Mouse (Mus musculus) brown adipose tissue, adult 24 weeks (tissue): ENCODE data around the gene Trip11. TPM values are rescaled to one million over a fixed set of nuclear protein-coding genes. Genes with fewer than 3 reads are reported as not detected.

ENCODE experiments used
- H3K27ac ChIP-seq: fragments of 200-500 bp; replicated peaks from 2 replicates; pipeline ENCODE4 v1.5.1; 2012; ENCODE audit warnings: low read depth, mild to moderate bottlenecking, low read length
- H3K4me1 ChIP-seq: fragments of 200-500 bp; 2 replicates; pipeline ENCODE4 v1.6.1; 2012; ENCODE audit warnings: low read length, mixed read lengths; ENCODE audit not compliant: control insufficient read depth, insufficient read depth, insufficient read length
- H3K4me3 ChIP-seq: fragments of 200-500 bp; 2 replicates; pipeline ENCODE4 v1.5.1; 2012; ENCODE audit warnings: low read depth, mild to moderate bottlenecking, low read length, moderate library complexity; ENCODE audit not compliant: insufficient read depth
- polyA plus RNA-seq: library from polyadenylated mRNA; stranded (reverse); fragments of >200 nt; gene quantifications from 2 replicates; pipeline ENCODE4 v1.2.4, GENCODE M21; 2012; ENCODE audit not compliant: missing spikeins, insufficient read depth, insufficient read length

Trip11 gene
- polyA plus RNA-seq, 1 experiment: 17.1 TPM

GRCm38 (mm10) chr12:101911346-101911745 lies 1.7 kb downstream of the Trip11 start:
- Histone ChIP-seq H3K4me1 (peaks cover 5% of the 10 kb centered on the region; the same call in 1 of the 2 replicates), H3K4me3 (0 out of 2 replicates have a peak overlapping the region, but pooled peaks have one; percentile 41), H3K27ac (no peak overlapping the region)

GRCm38 (mm10) chr12:101910360-101910759 lies 2.7 kb downstream of the Trip11 start:
- peaks cover 5% of the 10 kb centered on the region; the same call in 1 of the 2 replicates for H3K4me1 ChIP-seq
- no peak overlapping the region for H3K27ac ChIP-seq
- H3K4me3 ChIP-seq: no peak overlapping the region

DNA sequence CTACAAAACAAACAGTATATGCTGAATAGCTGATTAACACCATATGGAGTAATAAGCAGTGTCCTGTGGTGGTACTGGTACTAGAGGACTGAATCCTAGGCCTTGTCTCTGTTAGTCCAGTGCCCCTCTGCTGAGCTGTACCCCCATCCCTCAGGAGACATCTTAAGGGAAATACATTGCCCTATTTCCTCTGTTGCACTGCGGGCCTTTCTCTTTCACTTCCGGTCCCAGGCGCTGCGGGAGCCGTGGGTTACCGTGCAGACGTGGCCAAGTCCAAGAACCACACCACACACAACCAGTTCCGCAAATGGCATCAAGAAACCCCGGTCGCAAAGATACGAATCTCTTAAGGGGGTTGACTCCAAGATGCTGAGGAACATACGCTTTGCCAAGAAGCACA lies 7.2 kb downstream of the Trip11 start:
- H3K27ac ChIP-seq: no peak overlapping the region
- no peak overlapping the region for H3K4me3 ChIP-seq
- H3K4me1 ChIP-seq: no peaks in the 10 kb centered on the region

DNA sequence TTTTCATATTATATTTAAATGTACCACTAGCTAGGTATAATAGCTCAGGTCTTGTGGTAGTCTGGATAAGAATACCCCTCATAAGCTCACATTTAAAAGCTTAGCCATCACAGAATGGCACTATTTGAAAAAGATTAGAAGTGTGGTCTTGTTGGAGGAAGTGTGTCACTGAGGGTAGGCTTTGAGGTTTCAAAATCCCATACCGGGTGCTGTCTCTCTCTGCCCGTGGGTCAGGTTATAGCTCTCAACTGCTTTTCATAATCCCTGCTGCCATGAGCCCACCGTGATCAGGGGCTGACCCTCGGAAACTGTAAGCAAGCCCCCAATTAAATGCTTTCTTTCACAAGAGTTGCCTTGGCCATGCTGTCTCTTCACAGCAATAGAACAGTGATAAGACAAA lies 8.2 kb downstream of the Trip11 start:
- Histone ChIP-seq H3K4me1 (no peaks in the 10 kb centered on the region), H3K27ac (no peak overlapping the region), H3K4me3 (no peak overlapping the region)

DNA sequence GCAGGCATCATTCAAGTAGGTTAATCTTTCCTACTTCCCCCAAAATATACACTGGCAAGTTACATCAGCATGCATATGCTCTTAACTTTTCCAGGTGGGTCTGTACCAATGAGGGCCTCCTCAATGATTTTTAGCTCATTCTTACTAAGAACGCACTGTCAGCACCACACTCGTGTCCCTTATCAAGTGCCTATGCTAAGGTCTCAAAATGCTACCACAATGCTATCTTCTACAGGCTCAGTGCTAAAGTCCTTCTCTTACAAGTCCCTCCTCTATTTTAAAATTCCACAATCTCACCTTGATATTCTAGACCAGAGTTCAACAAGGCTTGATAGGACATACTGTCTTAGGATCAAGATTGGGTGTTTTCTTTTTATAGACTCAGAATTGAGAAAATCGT lies 8.9 kb downstream of the Trip11 start:
- Histone ChIP-seq H3K4me1 (no peaks in the 10 kb centered on the region), H3K4me3 (no peak overlapping the region), H3K27ac (no peak overlapping the region)

- H3K4me3 ChIP-seq: no peak overlapping the region
Observed at GRCm38 (mm10) chr12:101899671-101900245, 13.3 kb downstream of the Trip11 start.

GRCm38 (mm10) chr12:101898966-101899365 lies 14.1 kb downstream of the Trip11 start:
- H3K4me3 ChIP-seq: no peak overlapping the region
- H3K4me1 ChIP-seq: no peaks in the 10 kb centered on the region
- H3K27ac ChIP-seq: no peak overlapping the region

More at GRCm38 (mm10) chr12:101899671-101900245, 13.3 kb downstream of the Trip11 start:
- H3K27ac ChIP-seq: no peak overlapping the region
- no peaks in the 10 kb centered on the region for H3K4me1 ChIP-seq

- H3K4me3 ChIP-seq: no peak overlapping the region
- no peaks in the 10 kb centered on the region for H3K4me1 ChIP-seq
Observed at GRCm38 (mm10) chr12:101897113-101897512, 16.0 kb downstream of the Trip11 start.

GRCm38 (mm10) chr12:101893296-101893695 lies 19.8 kb downstream of the Trip11 start:
- Histone ChIP-seq H3K27ac (no peak overlapping the region), H3K4me1 (no peaks in the 10 kb centered on the region)

More at GRCm38 (mm10) chr12:101897113-101897512, 16.0 kb downstream of the Trip11 start:
- no peak overlapping the region for H3K27ac ChIP-seq

GRCm38 (mm10) chr12:101892832-101893231 lies 20.2 kb downstream of the Trip11 start:
- Histone ChIP-seq H3K4me3 (no peak overlapping the region), H3K27ac (no peak overlapping the region), H3K4me1 (no peaks in the 10 kb centered on the region)

More at GRCm38 (mm10) chr12:101893296-101893695, 19.8 kb downstream of the Trip11 start:
- H3K4me3 ChIP-seq: no peak overlapping the region

DNA sequence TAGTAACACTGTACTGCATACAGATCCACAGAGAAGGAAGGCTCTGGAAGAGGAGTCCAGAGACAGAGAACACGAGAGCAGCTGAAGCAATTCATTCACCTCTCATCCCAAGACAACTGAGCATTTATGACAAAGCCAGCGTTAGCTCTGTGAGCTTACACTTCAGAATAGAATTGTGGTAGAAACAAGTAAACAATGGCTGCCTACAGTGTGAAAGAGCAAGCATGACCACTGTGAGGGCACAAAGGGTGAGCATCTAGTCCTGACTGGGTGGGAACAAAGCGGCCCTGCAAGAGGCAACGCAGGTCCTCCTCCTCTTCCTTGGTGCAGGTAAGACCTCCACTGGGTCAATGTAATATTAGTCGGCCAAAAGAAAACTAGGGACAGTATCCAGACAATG lies 22.0 kb downstream of the Trip11 start:
- H3K4me1 ChIP-seq: no peaks in the 10 kb centered on the region
- no peak overlapping the region for H3K27ac ChIP-seq
- H3K4me3 ChIP-seq: no peak overlapping the region

DNA sequence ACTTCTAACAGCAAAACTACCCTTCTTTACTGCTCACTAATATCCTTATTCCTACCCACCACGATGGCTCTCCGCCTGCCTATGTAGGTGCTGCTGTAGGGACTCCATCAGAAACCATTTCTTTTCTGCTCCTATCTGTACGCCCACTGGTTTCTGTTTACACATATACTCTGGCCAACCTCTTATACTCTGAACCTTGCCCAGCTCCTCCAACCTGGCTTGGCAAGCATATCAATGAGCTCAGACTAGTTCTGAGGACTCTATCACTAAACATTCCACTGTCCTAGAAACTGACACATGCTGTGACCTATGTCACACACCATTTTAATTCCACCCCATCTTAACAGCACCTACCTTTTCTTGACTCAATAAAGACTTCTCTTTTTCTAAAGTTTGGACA lies 23.7 kb downstream of the Trip11 start:
- Histone ChIP-seq H3K4me1 (no peaks in the 10 kb centered on the region), H3K4me3 (no peak overlapping the region), H3K27ac (no peak overlapping the region)

DNA sequence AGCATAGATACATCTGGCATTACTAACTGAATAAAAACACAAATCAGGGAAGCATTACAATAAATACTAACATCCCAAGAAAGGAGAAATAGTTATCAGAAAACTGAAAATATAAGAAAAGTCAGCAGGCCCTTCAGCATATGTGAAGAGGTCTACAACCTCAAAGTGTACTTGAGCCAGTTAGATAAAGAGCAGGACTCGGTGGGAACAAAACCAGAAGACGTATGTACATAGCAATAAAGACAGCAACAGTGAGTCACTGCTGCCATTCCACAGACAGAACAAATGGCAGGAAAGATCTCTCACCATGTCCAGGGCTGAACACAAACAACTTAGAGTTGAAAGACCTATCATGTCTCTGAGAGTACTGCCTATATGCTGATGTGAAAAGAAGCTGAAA lies 24.8 kb downstream of the Trip11 start:
- Histone ChIP-seq H3K4me1 (no peaks in the 10 kb centered on the region), H3K27ac (no peak overlapping the region)

GRCm38 (mm10) chr12:101884926-101885325 lies 28.1 kb downstream of the Trip11 start:
- Histone ChIP-seq H3K4me3 (no peak overlapping the region), H3K4me1 (no peaks in the 10 kb centered on the region), H3K27ac (no peak overlapping the region)

More for the DNA sequence above, 24.8 kb downstream of the Trip11 start:
- no peak overlapping the region for H3K4me3 ChIP-seq

DNA sequence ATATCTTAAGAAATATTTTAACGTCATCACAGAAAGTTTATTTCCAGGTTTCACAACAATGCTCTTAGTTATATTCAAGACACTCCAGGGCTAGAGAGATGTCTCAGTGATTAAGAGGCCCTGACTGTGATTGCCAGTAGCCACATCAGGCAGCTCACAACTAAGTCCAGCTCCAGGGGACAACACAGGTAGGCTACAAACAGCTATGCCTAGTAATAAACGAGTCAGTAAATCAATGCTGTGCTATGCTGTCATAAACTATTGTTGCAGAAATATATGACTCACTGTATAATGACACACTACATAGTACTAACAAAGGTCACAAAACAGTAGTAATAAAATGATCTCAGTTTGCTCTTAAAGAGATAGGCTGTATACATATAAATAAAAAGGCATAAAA lies 36.7 kb downstream of the Trip11 start:
- Histone ChIP-seq H3K27ac (no peak overlapping the region), H3K4me3 (no peak overlapping the region), H3K4me1 (no peaks in the 10 kb centered on the region)

DNA sequence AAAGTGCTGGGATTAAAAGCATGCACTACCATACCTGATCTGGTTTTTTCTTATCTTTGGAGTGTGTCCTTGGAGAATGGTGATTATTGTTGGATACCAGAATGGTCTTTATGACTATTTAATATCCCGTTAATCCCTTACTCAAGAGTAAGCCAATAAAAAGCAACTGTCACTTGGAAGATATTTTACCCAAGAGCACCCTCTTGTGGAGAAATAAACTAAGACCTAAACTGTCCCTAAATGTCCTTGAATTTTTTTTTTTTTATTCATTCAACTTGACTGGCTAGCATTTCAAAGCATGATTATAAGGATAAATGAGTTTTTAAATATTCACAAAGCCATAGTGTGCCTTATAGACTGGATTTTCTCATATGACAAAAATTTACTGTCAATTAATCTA lies 38.0 kb downstream of the Trip11 start:
- H3K4me1 ChIP-seq: no peaks in the 10 kb centered on the region
- no peak overlapping the region for H3K4me3 ChIP-seq
- H3K27ac ChIP-seq: no peak overlapping the region
